Mouse (Mus musculus) spleen, adult 2 months (tissue): Measurements from ENCODE around the gene Cdkl3.

ENCODE experiments used
- CTCF ChIP-seq: fragments of 200-500 bp; IDR thresholded peaks from 2 replicates; pipeline ENCODE4 v1.5.1; 2011; ENCODE audit warnings: mild to moderate bottlenecking, inconsistent platforms; ENCODE audit not compliant: insufficient read depth, insufficient read length, insufficient replicate concordance; ENCODE audit errors: extremely low read depth
- POLR2A ChIP-seq: fragments of 200-500 bp; IDR thresholded peaks from 2 replicates; pipeline ENCODE4 v1.6.1; 2011; ENCODE audit warnings: low read depth, low read length, inconsistent platforms

DNA sequence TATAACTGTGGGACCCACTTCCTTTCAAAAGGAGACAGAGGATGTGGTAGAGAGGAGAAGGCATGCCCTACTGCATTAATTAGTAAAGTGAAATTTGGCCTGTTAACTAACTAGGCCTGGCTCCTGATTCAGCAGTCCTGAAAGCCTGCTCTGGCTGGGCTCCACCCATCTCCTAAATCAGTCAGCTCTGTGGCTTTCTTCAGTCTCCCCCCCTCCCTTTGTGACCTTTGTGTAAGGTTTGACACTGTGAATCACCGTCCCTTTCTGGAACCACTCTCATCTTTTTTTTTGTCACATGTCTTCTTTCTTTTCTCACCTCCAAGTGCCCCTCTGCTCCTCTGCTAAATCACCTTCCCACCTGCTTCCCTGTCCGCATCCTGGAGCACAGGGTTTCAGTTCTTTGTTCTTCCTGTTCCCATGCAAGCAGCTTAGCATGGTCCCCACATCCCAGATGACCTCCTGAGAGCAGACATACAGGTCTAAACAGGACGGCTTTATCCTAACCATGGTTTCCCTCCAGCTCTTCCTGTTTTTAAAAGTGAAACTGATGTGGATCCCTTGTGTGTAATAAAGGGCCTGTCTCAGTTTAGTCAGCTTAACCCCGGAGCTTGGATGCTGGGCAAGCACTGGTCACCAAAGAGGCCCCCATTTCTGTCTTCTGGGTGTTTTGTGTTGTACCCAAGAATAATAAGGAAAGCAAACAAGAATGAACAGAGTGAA, 42.6 kb downstream of the Cdkl3 start:
- TF ChIP-seq CTCF (no peak), POLR2A (no peak)
